Mouse (Mus musculus) liver, embryonic 14.5 days (tissue): Measurements from ENCODE around the gene Foxf1. TPM values are rescaled to one million over a fixed set of nuclear protein-coding genes. Genes with fewer than 3 reads are reported as not detected.

ENCODE experiments used
- ATAC-seq: fragments of 200-750 bp; cut with Nextera tagmentation; 2 replicates; pipeline ENCODE4 v1.8.0; 2017; ENCODE audit warnings: moderate number of reproducible peaks, mild to moderate bottlenecking, moderate library complexity; ENCODE audit not compliant: insufficient read depth
- DNase-seq, 3 experiments: peaks; one replicate each; pipeline ENCODE4 v3.0.0-alpha.2; 2012 to 2013; ENCODE audit warnings: low read depth in 3 of 3, low spot score in 3 of 3
- H3K27ac ChIP-seq: fragments of 300-500 bp; sonication (generic); 2 replicates; pipeline ENCODE4 v1.5.1; 2014; ENCODE audit warnings: moderate library complexity, mild to moderate bottlenecking, control low read depth, inconsistent platforms
- H3K27me3 ChIP-seq: fragments of 300-500 bp; sonication (generic); 2 replicates; pipeline ENCODE4 v1.6.1; 2014; ENCODE audit warnings: mild to moderate bottlenecking, low read length, moderate library complexity; ENCODE audit not compliant: control insufficient read depth, insufficient read depth
- H3K36me3 ChIP-seq: fragments of 300-500 bp; sonication (generic); replicated peaks from 2 replicates; pipeline ENCODE4 v1.6.1; 2014; ENCODE audit warnings: low read depth; ENCODE audit not compliant: control insufficient read depth, insufficient read depth
- H3K4me1 ChIP-seq, 2 experiments: fragments of 200-500 bp in 1 of 2; fragments of 300-500 bp in 1 of 2; sonication (generic) in 1 of 2; replicated peaks; 2 replicates each; pipeline ENCODE4 v1.6.1; 2012 to 2014; ENCODE audit warnings: antibody characterized with exemption in 1 of 2, inconsistent platforms in 1 of 2, low read length in 1 of 2; ENCODE audit not compliant: control insufficient read depth in 2 of 2, insufficient read depth in 2 of 2
- H3K4me2 ChIP-seq: fragments of 300-500 bp; sonication (generic); 2 replicates; pipeline ENCODE4 v1.6.1; 2014; ENCODE audit warnings: low read depth, mild to moderate bottlenecking, control low read depth, moderate library complexity
- H3K4me3 ChIP-seq, 2 experiments: fragments of 200-500 bp in 1 of 2; fragments of 300-500 bp in 1 of 2; sonication (generic) in 1 of 2; 2 replicates each; pipeline ENCODE4 v1.5.1; 2012 to 2014; ENCODE audit warnings: low read depth in 2 of 2, low read length in 2 of 2, mild to moderate bottlenecking in 2 of 2, control low read depth in 1 of 2, inconsistent platforms in 1 of 2, moderate library complexity in 1 of 2; ENCODE audit not compliant: insufficient read depth in 1 of 2
- H3K9ac ChIP-seq: fragments of 300-500 bp; sonication (generic); replicated peaks from 2 replicates; pipeline ENCODE4 v1.6.1; 2014; ENCODE audit warnings: mild to moderate bottlenecking, control low read depth, moderate library complexity
- H3K9me3 ChIP-seq: fragments of 300-500 bp; sonication (generic); 2 replicates; pipeline ENCODE4 v1.6.1; 2016; ENCODE audit warnings: low read length, mixed read lengths; ENCODE audit not compliant: control insufficient read depth
- CTCF ChIP-seq: IDR thresholded peaks from 2 replicates; pipeline ENCODE4 v1.5.1; 2016; ENCODE audit warnings: antibody characterized with exemption, low read depth, control low read depth
- EP300 ChIP-seq: IDR thresholded peaks from 2 replicates; pipeline ENCODE4 v1.6.1; 2016; ENCODE audit warnings: antibody characterized with exemption, low read depth
- WGBS: fragments of 180-500 bp; shearing (Covaris S2); extraction: QIAGEN DNeasy Blood & Tissue Kit; methylation state at CpG from one replicate; pipeline ENCODE4 v1.1.7; 2014; ENCODE audit not compliant: insufficient replicate concordance; 5-methylcytosine and 5-hydroxymethylcytosine counted together
- polyA plus RNA-seq, 2 experiments: library from polyadenylated mRNA; depleted of rRNA in 1 of 2; stranded (reverse) in 1 of 2; unstranded in 1 of 2; fragments of >200 nt; fragmentation: Nextera tagmentation in 1 of 2; extraction: Ambion mirVana in 1 of 2; gene quantifications; 2 replicates each; pipeline versions ENCODE4 v1.2.1 to v1.2.3; 2012 to 2014

Gene Foxf1
- polyA plus RNA-seq, 2 experiments: 2.5 to 2.8 TPM

DNA sequence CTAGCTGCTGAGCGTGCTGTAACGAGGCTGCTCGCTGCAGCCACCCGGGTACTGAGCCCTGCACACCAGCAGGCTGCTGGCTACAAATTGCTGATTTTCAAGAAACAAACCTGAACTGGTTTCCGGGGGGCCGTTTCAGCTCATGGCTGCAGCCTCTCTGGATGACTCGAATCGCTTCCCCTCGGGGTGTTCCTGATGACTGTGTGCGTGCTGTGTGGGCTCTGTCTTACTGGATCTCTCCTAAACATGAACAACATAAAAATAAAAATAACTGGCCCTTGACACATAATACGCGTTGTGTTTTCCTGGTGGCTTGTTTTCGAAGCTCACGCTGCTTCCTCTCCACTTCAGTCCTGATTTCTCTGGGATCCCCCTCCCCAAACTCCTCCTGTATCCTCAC lies 5.5 kb upstream of the Foxf1 start:
- Histone ChIP-seq H3K4me2 (no peak overlapping the region), H3K27me3 (peaks cover 99% of the 10 kb centered on the region)

DNA sequence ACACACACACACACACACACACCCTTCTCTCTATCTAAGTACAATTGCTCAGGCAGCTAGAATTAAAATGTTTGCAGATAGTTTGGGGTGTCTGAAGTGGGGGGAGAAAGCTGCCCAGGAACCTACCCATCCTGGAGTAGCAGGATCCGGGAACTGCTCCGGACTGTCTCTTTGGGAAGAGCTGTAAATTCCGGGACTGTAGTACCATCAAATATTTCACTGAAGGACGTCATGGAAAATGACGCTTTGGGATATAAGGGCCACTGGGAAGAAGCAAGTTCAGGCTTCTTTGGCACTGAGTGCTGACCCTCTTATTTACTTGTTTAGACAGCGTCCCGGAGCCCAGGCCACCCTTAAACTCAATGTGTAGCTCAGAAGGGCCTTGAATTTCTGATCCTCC lies 5.0 kb upstream of the Foxf1 start:
- H3K9ac ChIP-seq: no peak overlapping the region
- no peaks in the 10 kb centered on the region for H3K36me3 ChIP-seq
- H3K4me3 ChIP-seq: no peak overlapping the region
- no peak overlapping the region for H3K4me2 ChIP-seq
- TF ChIP-seq CTCF (no peak), EP300 (no peak)
- ATAC-seq: no peak
- DNase-seq: no peak
- H3K27ac ChIP-seq: no peak overlapping the region
- peaks cover 99% of the 10 kb centered on the region for H3K27me3 ChIP-seq
- 6% methylated on average over 7 of the region's 7 CpGs for WGBS
- H3K9me3 ChIP-seq: no peaks in the 10 kb centered on the region
- H3K4me1 ChIP-seq: no peaks in the 10 kb centered on the region

More for the DNA sequence above, 5.5 kb upstream of the Foxf1 start:
- TF ChIP-seq CTCF: no peak
- no peak for TF ChIP-seq EP300
- Histone ChIP-seq H3K36me3 (no peaks in the 10 kb centered on the region), H3K4me3 (no peak overlapping the region), H3K9ac (no peak overlapping the region), H3K27ac (no peak overlapping the region), H3K4me1 (no peaks in the 10 kb centered on the region), H3K9me3 (no peaks in the 10 kb centered on the region)
- DNase-seq (no peak), ATAC-seq (no peak)
- WGBS: 15% methylated on average over 14 of the region's 14 CpGs

DNA sequence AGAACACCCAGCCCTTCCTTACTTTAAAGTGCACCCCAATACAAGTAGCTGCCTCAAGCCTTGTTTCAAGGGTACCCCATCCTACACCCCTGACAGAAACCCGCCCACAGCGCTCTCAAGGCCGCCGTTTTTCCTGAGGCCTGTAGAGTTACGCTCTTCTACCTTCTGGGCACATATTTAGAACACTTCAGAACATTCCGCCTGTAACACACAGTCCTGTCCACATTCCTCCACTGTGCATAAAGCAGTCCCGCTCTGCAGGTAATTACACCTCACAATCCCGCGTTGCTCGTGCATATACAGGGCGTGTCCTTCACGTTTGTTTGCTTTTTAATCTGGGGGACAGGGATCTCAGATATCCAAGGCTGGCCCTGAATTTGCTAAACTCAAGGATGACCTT lies 4.2 kb upstream of the Foxf1 start:
- TF ChIP-seq CTCF: no peak
- no peak for TF ChIP-seq EP300
- 11% methylated on average over 12 of the region's 12 CpGs for WGBS
- H3K4me3 ChIP-seq: no peak overlapping the region

DNA sequence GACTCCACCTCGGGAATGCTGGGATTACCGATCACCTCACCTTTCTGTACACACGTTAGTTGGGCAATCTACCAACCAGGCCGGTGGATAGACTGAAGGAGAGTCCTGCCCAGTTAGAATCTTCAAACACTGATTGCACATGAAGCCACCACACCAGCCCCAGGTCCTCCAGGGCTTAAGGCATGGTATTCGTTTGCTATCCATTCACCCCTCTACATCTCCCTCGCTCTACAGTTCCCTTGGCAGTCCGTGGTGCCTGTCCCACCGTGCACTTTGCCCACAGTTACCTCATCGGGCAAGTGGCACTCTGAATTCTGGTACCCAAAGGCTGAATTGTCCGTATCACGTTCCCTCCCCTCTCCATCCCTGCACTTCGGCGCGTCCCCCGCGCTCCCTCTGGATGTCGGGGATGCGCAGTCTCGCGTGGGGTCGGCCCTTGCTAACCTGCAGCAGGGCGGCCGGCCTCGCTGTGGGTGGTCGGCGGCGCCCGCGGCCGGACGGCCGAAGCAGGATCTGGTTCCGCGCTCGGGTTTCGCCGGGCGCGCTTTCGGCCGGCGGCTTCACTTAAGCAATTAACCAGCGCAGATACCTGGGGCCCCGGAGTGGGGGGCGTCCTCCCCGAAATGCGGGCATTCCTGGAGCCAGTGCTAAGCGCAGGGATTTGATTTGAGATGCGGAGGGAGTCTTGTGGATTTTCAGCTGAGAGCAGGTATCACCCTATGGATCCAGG lies 3.7 kb upstream of the Foxf1 start:
- DNase-seq: no peak
- H3K27me3 ChIP-seq: peaks cover 99% of the 10 kb centered on the region
- H3K9ac ChIP-seq: no peak overlapping the region
- no peak for TF ChIP-seq EP300
- no peak overlapping the region for H3K4me2 ChIP-seq
- H3K27ac ChIP-seq: no peak overlapping the region
- H3K4me3 ChIP-seq: no peak overlapping the region
- WGBS: 1% methylated on average over 49 of the region's 49 CpGs
- ATAC-seq: no peak
- no peaks in the 10 kb centered on the region for H3K9me3 ChIP-seq
- H3K4me1 ChIP-seq: no peaks in the 10 kb centered on the region
- H3K36me3 ChIP-seq: no peaks in the 10 kb centered on the region

More for the DNA sequence above, 4.2 kb upstream of the Foxf1 start:
- ATAC-seq (no peak), DNase-seq (no peak)
- Histone ChIP-seq H3K4me2 (no peak overlapping the region), H3K9me3 (no peaks in the 10 kb centered on the region), H3K9ac (no peak overlapping the region), H3K36me3 (no peaks in the 10 kb centered on the region), H3K27ac (no peak overlapping the region), H3K27me3 (peaks cover 99% of the 10 kb centered on the region), H3K4me1 (no peaks in the 10 kb centered on the region)

DNA sequence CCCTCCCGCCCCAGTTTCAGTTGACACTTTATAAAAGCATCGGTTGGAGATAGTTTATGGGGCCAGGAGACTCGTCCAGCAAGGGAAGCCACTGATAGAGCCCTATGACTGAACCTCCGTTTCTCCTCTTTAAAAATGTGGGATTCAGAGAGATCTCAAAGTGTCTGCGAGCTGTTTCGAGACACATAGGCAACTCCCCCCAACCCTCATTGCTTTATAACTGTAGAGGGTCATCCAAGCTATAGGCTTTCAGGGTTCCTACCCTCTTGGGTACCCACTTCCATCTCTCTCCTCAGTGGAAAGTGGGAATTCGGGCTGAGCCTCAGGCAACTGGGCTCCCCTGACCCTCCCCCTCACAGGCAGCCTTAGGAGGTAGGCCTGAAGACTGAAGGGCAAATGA lies 2.8 kb upstream of the Foxf1 start:
- no peak overlapping the region; the same call in 1 of the 2 replicates for H3K4me2 ChIP-seq

More for the DNA sequence above, 2.8 kb upstream of the Foxf1 start:
- Histone ChIP-seq H3K4me1 (no peaks in the 10 kb centered on the region), H3K4me3 (no peak overlapping the region), H3K9ac (no peak overlapping the region), H3K36me3 (no peaks in the 10 kb centered on the region), H3K27me3 (peaks cover 99% of the 10 kb centered on the region), H3K9me3 (no peaks in the 10 kb centered on the region), H3K27ac (no peak overlapping the region)
- DNase-seq (no peak), ATAC-seq (no peak)
- TF ChIP-seq EP300 (no peak), CTCF (no peak)
- 6% methylated on average over 7 of the region's 7 CpGs for WGBS
